ENCODE assay signal across 8 mouse cellular contexts in the genomic region with DNA sequence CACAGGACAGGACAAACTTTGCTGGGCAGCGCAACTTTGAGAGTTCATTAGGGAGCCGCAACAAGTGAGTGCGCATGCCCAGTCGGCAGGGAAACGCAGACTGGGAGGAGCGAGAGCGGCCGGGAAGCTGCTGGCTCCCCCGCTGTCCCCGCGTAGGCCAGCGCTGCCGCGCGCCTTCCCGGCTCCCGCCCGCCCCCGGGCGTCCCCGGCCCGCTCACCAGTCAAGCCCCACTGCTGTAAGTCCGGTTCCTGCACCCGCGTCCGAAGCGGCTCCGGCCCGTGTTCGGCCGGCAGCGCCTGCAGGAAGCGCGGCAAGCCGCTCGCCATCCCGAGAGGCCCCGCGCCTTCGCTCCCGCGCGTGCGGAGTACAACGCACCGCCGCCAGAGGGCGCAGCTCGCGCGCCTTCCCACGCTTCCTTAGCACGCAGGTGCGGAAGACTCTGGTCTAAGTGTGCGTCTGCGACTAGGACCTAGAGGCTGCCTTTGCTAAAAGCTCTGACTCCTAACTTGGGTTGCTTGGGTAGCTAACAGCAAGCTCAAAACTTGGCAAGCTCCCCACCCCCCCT. TPM values are rescaled to one million over a fixed set of nuclear protein-coding genes. Genes with fewer than 3 reads are reported as not detected.
A peak's percentile ranks its signal among the peaks of the same experiment; 100 is the strongest.
DNase-seq lines count a peak whose midpoint lies in the region; ATAC-seq and TF ChIP-seq lines count a peak whose summit lies in the region.

Gene Chd1l (minus strand): TSS at position 359 of the 566 bp plus-strand sequence.

- H3K9me3 ChIP-seq in forebrain, embryonic 13.5 days (replicated peaks), result no peaks in the 10 kb centered on the region
- H3K9me3 ChIP-seq in liver, embryonic 16.5 days (replicated peaks; ENCODE audit: control insufficient read depth, low read length), result no peaks in the 10 kb centered on the region
- no peaks in the 10 kb centered on the region for H3K9me3 ChIP-seq in neural tube, embryonic 12.5 days
- H3K9me3 ChIP-seq in stomach, postnatal 0 days (ENCODE audit: control insufficient read depth, low read length), result no peaks in the 10 kb centered on the region

- intact Hi-C loops in heart, postnatal 10 days (cut with DNase I), result loop anchor here (2.0 to 10.0 kb wide), 2 partner anchors 47 to 265 kb away; no protein-coding TSS in a partner anchor

- 0 out of 2 replicates have a peak, but pooled peaks cover 4% of the 10 kb centered on the region for H3K27me3 ChIP-seq in forebrain, embryonic 13.5 days
- H3K27me3 ChIP-seq in liver, embryonic 16.5 days (ENCODE audit: control insufficient read depth, insufficient read depth, low read depth, low read length), result no peaks in the 10 kb centered on the region
- H3K27me3 ChIP-seq in neural tube, embryonic 12.5 days (replicated peaks), result no peaks in the 10 kb centered on the region
- no peaks in the 10 kb centered on the region for H3K27me3 ChIP-seq in stomach, postnatal 0 days (ENCODE audit: control insufficient read depth, insufficient read depth, low read length)

- peak within 1 kb of the TSS; percentile 55 for H3K4me2 ChIP-seq in forebrain, embryonic 13.5 days
- peak within 1 kb of the TSS; percentile 94 for H3K4me2 ChIP-seq in liver, embryonic 16.5 days (ENCODE audit: low read depth, low read length)
- H3K4me2 ChIP-seq in neural tube, embryonic 12.5 days (replicated peaks), result peak within 1 kb of the TSS; percentile 63
- peak within 1 kb of the TSS; percentile 86 for H3K4me2 ChIP-seq in stomach, postnatal 0 days (replicated peaks; ENCODE audit: low read depth)

- peak within 1 kb of the TSS; percentile 90 for H3K27ac ChIP-seq in forebrain, embryonic 13.5 days
- peak within 1 kb of the TSS; percentile 91 for H3K27ac ChIP-seq in liver, embryonic 16.5 days (ENCODE audit: low read length)
- 0 out of 2 replicates have a peak within 1 kb of the TSS, but pooled peaks have one; percentile 33 for H3K27ac ChIP-seq in neural tube, embryonic 12.5 days
- peak within 1 kb of the TSS; percentile 95 for H3K27ac ChIP-seq in stomach, postnatal 0 days (replicated peaks)

- peak within 1 kb of the TSS; percentile 79 for H3K4me3 ChIP-seq in forebrain, embryonic 13.5 days
- peak within 1 kb of the TSS; percentile 90 for H3K4me3 ChIP-seq in liver, embryonic 16.5 days (ENCODE audit: low read depth, low read length)
- H3K4me3 ChIP-seq in neural tube, embryonic 12.5 days, result peak within 1 kb of the TSS; percentile 73
- peak within 1 kb of the TSS; percentile 82 for H3K4me3 ChIP-seq in stomach, postnatal 0 days (ENCODE audit: low read depth, low read length)

- no peaks in the 10 kb centered on the region for H3K36me3 ChIP-seq in forebrain, embryonic 13.5 days (ENCODE audit: poor library complexity, severe bottlenecking)
- H3K36me3 ChIP-seq in liver, embryonic 16.5 days (ENCODE audit: control insufficient read depth, insufficient read depth), result no peaks in the 10 kb centered on the region
- H3K36me3 ChIP-seq in neural tube, embryonic 12.5 days, result no peaks in the 10 kb centered on the region
- no peaks in the 10 kb centered on the region for H3K36me3 ChIP-seq in stomach, postnatal 0 days (ENCODE audit: control insufficient read depth, insufficient read depth, low read length)

- H3K4me1 ChIP-seq in forebrain, embryonic 13.5 days, result peaks cover 7% of the 10 kb centered on the region; the same call in 1 of the 2 replicates
- H3K4me1 ChIP-seq in liver, embryonic 16.5 days (ENCODE audit: control insufficient read depth, low read depth, low read length), result peaks cover 7% of the 10 kb centered on the region
- H3K4me1 ChIP-seq in neural tube, embryonic 12.5 days, result no peaks in the 10 kb centered on the region
- H3K4me1 ChIP-seq in stomach, postnatal 0 days (replicated peaks; ENCODE audit: control insufficient read depth, insufficient read depth), result no peaks in the 10 kb centered on the region

- WGBS in forebrain, embryonic 13.5 days, result under 1% methylated on average over 41 of the region's 56 CpGs
- WGBS in liver, embryonic 16.5 days (ENCODE audit: insufficient replicate concordance), result 0% methylated on average over 55 of the region's 56 CpGs
- WGBS in neural tube, embryonic 12.5 days, result under 1% methylated on average over 56 of the region's 56 CpGs
- under 1% methylated on average over 39 of the region's 56 CpGs for WGBS in stomach, postnatal 0 days

- peak; percentile 92 for DNase-seq in ES-CJ7 (ENCODE audit: low read depth, low spot score)
- peak; percentile 95 for DNase-seq in heart, postnatal 10 days
- DNase-seq in kidney, postnatal 4 days, result peak; percentile 94 to 96
- peak; percentile 95 for DNase-seq in stomach, postnatal 0 days (ENCODE audit: low spot score)

- no peak for TF ChIP-seq EP300 in stomach, postnatal 0 days (optimal IDR thresholded peaks at IDR 0.05)

- H3K9ac ChIP-seq in forebrain, embryonic 13.5 days, result peak within 1 kb of the TSS; percentile 90
- peak within 1 kb of the TSS; percentile 88 for H3K9ac ChIP-seq in liver, embryonic 16.5 days (ENCODE audit: low read depth, low read length)
- H3K9ac ChIP-seq in neural tube, embryonic 12.5 days, result peak within 1 kb of the TSS; percentile 81
- H3K9ac ChIP-seq in stomach, postnatal 0 days (ENCODE audit: low read length), result peak within 1 kb of the TSS; percentile 90

- TF ChIP-seq CTCF in stomach, postnatal 0 days (IDR thresholded peaks at IDR 0.05; ENCODE audit: low read depth), result peak; percentile 95

- peak; percentile 92 for ATAC-seq in cerebellum, adult (ENCODE audit: insufficient number of reproducible peaks, low FRiP score, low TSS enrichment)
- peak; percentile 96 for ATAC-seq in forebrain, embryonic 13.5 days
- peak; percentile 91 for ATAC-seq in liver, embryonic 16.5 days (ENCODE audit: low read depth)
- ATAC-seq in neural tube, embryonic 12.5 days (ENCODE audit: low FRiP score, low read depth), result peak; percentile 94
- peak; percentile 94 for ATAC-seq in stomach, postnatal 0 days (ENCODE audit: low FRiP score, low TSS enrichment)

RNA-seq across cellular contexts. Expression of gene Chd1l, which starts in this region (rescaled TPM):
- polyA plus RNA-seq in forebrain, embryonic 13.5 days (2015; fragmentation: Nextera tagmentation; extraction: Ambion mirVana), result 10.6 and 11.9 TPM in 2 replicates
- 10 to 100 TPM; 12.8 to 14.1 TPM for total RNA-seq in heart, postnatal 10 days (2021)
- polyA plus RNA-seq in liver, embryonic 16.5 days (2015; fragmentation: Nextera tagmentation; extraction: Ambion mirVana), result 7.8 and 8.4 TPM in 2 replicates
- 11.6 and 14.5 TPM in 2 replicates for polyA plus RNA-seq in neural tube, embryonic 12.5 days (2016; fragmentation: Nextera tagmentation; extraction: Ambion mirVana)
- polyA plus RNA-seq in stomach, postnatal 0 days (2015; fragmentation: Nextera tagmentation; extraction: Ambion mirVana), result 8.9 and 9.7 TPM in 2 replicates

Comparison
In these comparisons a context has a peak if more than half of its experiments do, and no peak if none do; other contexts are left out.
1. Peak in every context shown above with its lines: DNase-seq, ATAC-seq, H3K4me3 ChIP-seq and H3K27ac ChIP-seq.
2. H3K27ac ChIP-seq: peak in every context shown above with its lines; median percentile 95 in stomach, postnatal 0 days; 91 in liver, embryonic 16.5 days; 90 in forebrain, embryonic 13.5 days; 33 in neural tube, embryonic 12.5 days.